In the genomic region with DNA sequence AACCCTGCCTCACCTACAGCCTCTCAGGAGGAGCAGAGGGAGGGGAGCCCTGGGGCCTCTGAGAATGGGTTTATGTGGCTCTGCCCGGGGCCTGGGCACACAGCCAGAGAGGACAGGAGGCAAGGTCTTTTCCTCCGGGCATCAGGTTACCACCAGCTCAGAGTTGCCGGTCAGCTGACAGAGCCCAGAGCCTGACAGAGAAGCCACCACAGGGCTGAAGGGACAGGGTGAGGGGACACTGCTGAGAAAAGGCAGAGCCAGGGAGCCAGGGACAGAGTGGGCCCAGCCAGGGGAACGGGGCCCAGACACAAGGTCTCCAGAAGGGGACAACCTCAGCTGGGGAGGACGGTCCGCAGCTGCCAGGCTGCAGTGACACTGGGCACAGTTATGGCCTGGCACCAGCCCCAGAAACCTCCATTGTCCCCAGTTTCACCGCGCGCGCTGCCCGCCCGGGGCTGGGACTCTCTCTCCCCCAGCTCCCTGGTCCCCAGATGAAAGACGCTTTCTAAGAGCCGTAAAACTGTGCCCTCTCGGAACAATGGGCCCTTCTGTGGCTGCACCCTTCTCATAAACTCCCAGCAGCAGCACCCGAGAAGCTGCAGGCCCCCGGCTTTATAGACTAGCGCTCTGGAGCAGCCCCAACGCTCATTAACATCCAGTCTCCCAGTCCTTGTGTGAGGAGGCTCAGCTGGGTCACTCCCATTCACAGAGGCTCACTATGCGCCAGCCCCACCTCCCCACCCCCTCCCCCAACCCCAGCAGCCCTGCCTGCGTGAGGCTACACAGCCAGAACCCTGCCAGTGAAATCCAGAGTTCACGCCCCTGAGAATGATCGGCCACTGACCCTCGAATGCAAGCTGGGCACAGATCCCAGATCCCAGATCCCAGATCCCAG, we compare ENCODE assay signal across 7 mouse cellular contexts. TPM values are rescaled to one million over a fixed set of nuclear protein-coding genes. Genes with fewer than 3 reads are reported as not detected.
DNase-seq lines count a peak whose midpoint lies in the region; ATAC-seq and TF ChIP-seq lines count a peak whose summit lies in the region.

No protein-coding gene starts in this region.

- DNase-seq in brain, adult 2 months (ENCODE audit: low read depth, low spot score) = peak; percentile 93
- peak; percentile 85 for DNase-seq in heart, embryonic 10.5 days (ENCODE audit: low spot score)
- peak; percentile 72 for DNase-seq in limb, embryonic 11.5 days (ENCODE audit: low spot score)
- DNase-seq in urinary bladder, postnatal 4 days (ENCODE audit: low spot score in 2 of 2) = peak; percentile 67 to 76

- peak; percentile 73 for TF ChIP-seq POLR2A in myocyte (IDR thresholded peaks at IDR 0.05; ENCODE audit: insufficient read length, low read depth)

- H3ac ChIP-seq in myocyte (ENCODE audit: control insufficient read depth, insufficient read length) = peak overlapping the region; percentile 2

- H3K27ac ChIP-seq in embryonic facial prominence, embryonic 15.5 days (replicated peaks) = peak overlapping the region; percentile 72
- peak overlapping the region; percentile 86 for H3K27ac ChIP-seq in heart, embryonic 10.5 days
- H3K27ac ChIP-seq in kidney, embryonic 14.5 days (ENCODE audit: low read depth, low read length) = peak overlapping the region; percentile 88
- peak overlapping the region; percentile 96 for H3K27ac ChIP-seq in limb, embryonic 11.5 days (replicated peaks; ENCODE audit: low read depth, low read length)

- H3K9ac ChIP-seq in embryonic facial prominence, embryonic 15.5 days = no peak overlapping the region
- H3K9ac ChIP-seq in kidney, embryonic 14.5 days (ENCODE audit: low read depth, low read length) = peak overlapping the region; percentile 52
- H3K9ac ChIP-seq in limb, embryonic 11.5 days (ENCODE audit: low read length) = peak overlapping the region; percentile 46

- no peaks in the 10 kb centered on the region for H3K36me3 ChIP-seq in embryonic facial prominence, embryonic 15.5 days
- no peaks in the 10 kb centered on the region for H3K36me3 ChIP-seq in heart, embryonic 10.5 days
- H3K36me3 ChIP-seq in kidney, embryonic 14.5 days (ENCODE audit: control insufficient read depth, insufficient read depth, low read length) = no peaks in the 10 kb centered on the region
- H3K36me3 ChIP-seq in limb, embryonic 11.5 days (ENCODE audit: control insufficient read depth, insufficient read depth, low read length) = no peaks in the 10 kb centered on the region
- H3K36me3 ChIP-seq in myocyte (ENCODE audit: control insufficient read depth, insufficient read depth) = no peaks in the 10 kb centered on the region

- peak overlapping the region; percentile 19 for H3K4me2 ChIP-seq in embryonic facial prominence, embryonic 15.5 days (replicated peaks)
- peak overlapping the region; percentile 32 for H3K4me2 ChIP-seq in kidney, embryonic 14.5 days (replicated peaks; ENCODE audit: low read depth, low read length)
- peak overlapping the region; percentile 43 for H3K4me2 ChIP-seq in limb, embryonic 11.5 days (ENCODE audit: low read depth, severe bottlenecking)
- H3K4me2 ChIP-seq in myocyte (ENCODE audit: low read depth) = peak overlapping the region; percentile 85

- no peaks in the 10 kb centered on the region for H3K79me2 ChIP-seq in myocyte (ENCODE audit: control insufficient read depth, insufficient read depth)

- peak; percentile 84 for ATAC-seq in embryonic facial prominence, embryonic 15.5 days (ENCODE audit: insufficient number of reproducible peaks, low FRiP score, low TSS enrichment, low read depth)
- peak; percentile 76 for ATAC-seq in kidney, embryonic 14.5 days (ENCODE audit: low FRiP score, low TSS enrichment)
- ATAC-seq in limb, embryonic 11.5 days (ENCODE audit: insufficient number of reproducible peaks, low FRiP score, low TSS enrichment, low read depth) = peak; percentile 76

- H3K9me3 ChIP-seq in embryonic facial prominence, embryonic 15.5 days (replicated peaks) = no peaks in the 10 kb centered on the region
- H3K9me3 ChIP-seq in heart, embryonic 10.5 days = no peaks in the 10 kb centered on the region
- no peaks in the 10 kb centered on the region for H3K9me3 ChIP-seq in kidney, embryonic 14.5 days (ENCODE audit: control insufficient read depth, low read length)
- H3K9me3 ChIP-seq in limb, embryonic 11.5 days (ENCODE audit: control insufficient read depth, low read length) = no peaks in the 10 kb centered on the region

- no peak overlapping the region for H3K4me3 ChIP-seq in embryonic facial prominence, embryonic 15.5 days (replicated peaks)
- H3K4me3 ChIP-seq in heart, embryonic 10.5 days = peak overlapping the region; percentile 42
- H3K4me3 ChIP-seq in kidney, embryonic 14.5 days (ENCODE audit: low read length) = no peak overlapping the region
- H3K4me3 ChIP-seq in limb, embryonic 11.5 days (ENCODE audit: low read depth, low read length) = no peak overlapping the region
- no peak overlapping the region for H3K4me3 ChIP-seq in myocyte

- WGBS in embryonic facial prominence, embryonic 15.5 days = 10% methylated on average over 24 of the region's 24 CpGs
- 6% methylated on average over 24 of the region's 24 CpGs for WGBS in heart, embryonic 10.5 days
- whole genome bisulfite sequencing in kidney, embryonic 14.5 days = 7% methylated on average over 24 of the region's 24 CpGs
- 2% methylated on average over 24 of the region's 24 CpGs for WGBS in limb, embryonic 11.5 days

- H3K4me1 ChIP-seq in embryonic facial prominence, embryonic 15.5 days = peaks cover 41% of the 10 kb centered on the region
- peaks cover 44% of the 10 kb centered on the region for H3K4me1 ChIP-seq in heart, embryonic 10.5 days
- H3K4me1 ChIP-seq in kidney, embryonic 14.5 days (ENCODE audit: control insufficient read depth, insufficient read depth, low read length) = peaks cover 36% of the 10 kb centered on the region
- peaks cover 20% of the 10 kb centered on the region for H3K4me1 ChIP-seq in limb, embryonic 11.5 days (ENCODE audit: control insufficient read depth, insufficient read depth, low read length)

- no peaks in the 10 kb centered on the region for H3K27me3 ChIP-seq in embryonic facial prominence, embryonic 15.5 days
- H3K27me3 ChIP-seq in heart, embryonic 10.5 days (ENCODE audit: insufficient read depth, poor library complexity, severe bottlenecking) = peaks cover 25% of the 10 kb centered on the region
- no peaks in the 10 kb centered on the region for H3K27me3 ChIP-seq in kidney, embryonic 14.5 days (ENCODE audit: control insufficient read depth, insufficient read depth, low read length)
- H3K27me3 ChIP-seq in limb, embryonic 11.5 days (ENCODE audit: control insufficient read depth, insufficient read depth, low read length) = no peaks in the 10 kb centered on the region
- no peaks in the 10 kb centered on the region for H3K27me3 ChIP-seq in myocyte (ENCODE audit: control insufficient read depth, insufficient read depth, insufficient read length)

TF ChIP-seq in myocyte, 11 proteins besides CTCF, POLR2A, EP300 and RAD21:
- TF ChIP-seq MYOG (IDR thresholded peaks at IDR 0.05; ENCODE audit: control insufficient read depth in 1 of 3, insufficient read depth in 1 of 3, insufficient read length in 2 of 3, low read depth in 2 of 3) = peak in 2 of 3 experiments; percentile 46 to 70
- TF ChIP-seq USF1 (IDR thresholded peaks at IDR 0.05; ENCODE audit: low read depth) = peak; percentile 73
- no peak for TF ChIP-seq CEBPB (IDR thresholded peaks at IDR 0.05; ENCODE audit: insufficient read depth, poor library complexity, severe bottlenecking)
- peak; percentile 78 for TF ChIP-seq POLR2AphosphoS2 (IDR thresholded peaks at IDR 0.05; ENCODE audit: insufficient read length, low read depth)
- TF ChIP-seq MYOD1 (IDR thresholded peaks at IDR 0.05; ENCODE audit: control insufficient read depth in 1 of 3, insufficient read length in 2 of 3, low read depth in 2 of 3) = peak in 2 of 3 experiments; percentile 33 to 66

RNA-seq across cellular contexts. Expression of a gene that starts 7.9 kb away (rescaled TPM):
- polyA plus RNA-seq in embryonic facial prominence, embryonic 15.5 days (2015; fragmentation: Nextera tagmentation; extraction: Ambion mirVana) = 17.0 and 18.6 TPM in 2 replicates
- polyA plus RNA-seq in heart, embryonic 10.5 days (2016; fragmentation: Nextera tagmentation; extraction: Ambion mirVana) = 13.3 and 14.9 TPM in 2 replicates
- polyA plus RNA-seq in kidney, embryonic 14.5 days (2014; fragmentation: Nextera tagmentation; extraction: Ambion mirVana) = 11.8 and 18.2 TPM in 2 replicates
- 11.8 and 12.8 TPM in 2 replicates for polyA plus RNA-seq in limb, embryonic 11.5 days (2014; fragmentation: Nextera tagmentation; extraction: Ambion mirVana)
- 34.7 TPM for polyA plus RNA-seq in myocyte (2012; fragmentation: generic; extraction: Trizol)

RNA-seq across cellular contexts. Expression of a gene that starts 42.4 kb away (rescaled TPM):
- 47.0 and 55.0 TPM in 2 replicates for polyA plus RNA-seq in embryonic facial prominence, embryonic 15.5 days (2015; fragmentation: Nextera tagmentation; extraction: Ambion mirVana)
- 18.0 and 29.0 TPM in 2 replicates for polyA plus RNA-seq in heart, embryonic 10.5 days (2016; fragmentation: Nextera tagmentation; extraction: Ambion mirVana)
- polyA plus RNA-seq in kidney, embryonic 14.5 days (2014; fragmentation: Nextera tagmentation; extraction: Ambion mirVana) = 35.3 and 45.2 TPM in 2 replicates
- polyA plus RNA-seq in limb, embryonic 11.5 days (2014; fragmentation: Nextera tagmentation; extraction: Ambion mirVana) = 87.2 and 101 TPM in 2 replicates
- 167 TPM for polyA plus RNA-seq in myocyte (2012; fragmentation: generic; extraction: Trizol)

Comparison
In these comparisons a context has a peak if more than half of its experiments do, and no peak if none do; other contexts are left out.
1. H3K4me2 ChIP-seq: peak in every context shown above with its lines; median percentile 85 in myocyte; 43 in limb, embryonic 11.5 days; 32 in kidney, embryonic 14.5 days; 19 in embryonic facial prominence, embryonic 15.5 days.